Mouse (Mus musculus) limb, embryonic 12.5 days (tissue): ENCODE results near the gene 0610009B22Rik. TPM values are rescaled to one million over a fixed set of nuclear protein-coding genes. Genes with fewer than 3 reads are reported as not detected.
"Not testable (repeated sequence)": the region's sequence is repeated elsewhere in the genome, so short reads cannot be mapped to it uniquely, and the experiment has no call there.

ENCODE experiments used
- ATAC-seq: fragments of 200-750 bp; cut with Nextera tagmentation; 2 replicates; pipeline ENCODE4 v1.8.0; 2017; ENCODE audit warnings: low read depth, moderate TSS enrichment; ENCODE audit not compliant: insufficient number of reproducible peaks, insufficient read depth, low FRiP score, low TSS enrichment
- H3K27ac ChIP-seq: fragments of 300-500 bp; sonication (generic); 2 replicates; pipeline ENCODE4 v1.5.1; 2016; ENCODE audit warnings: mild to moderate bottlenecking, moderate library complexity
- H3K27me3 ChIP-seq: fragments of 300-500 bp; sonication (generic); 2 replicates; pipeline ENCODE4 v1.6.1; 2016; ENCODE audit warnings: mild to moderate bottlenecking, moderate library complexity
- H3K36me3 ChIP-seq: fragments of 300-500 bp; sonication (generic); 2 replicates; pipeline ENCODE4 v1.6.1; 2016; ENCODE audit warnings: mild to moderate bottlenecking, moderate library complexity
- H3K4me1 ChIP-seq: fragments of 300-500 bp; sonication (generic); replicated peaks from 2 replicates; pipeline ENCODE4 v1.6.1; 2016
- H3K4me2 ChIP-seq: fragments of 300-500 bp; sonication (generic); 2 replicates; pipeline ENCODE4 v1.6.1; 2016; ENCODE audit warnings: mild to moderate bottlenecking, moderate library complexity
- H3K4me3 ChIP-seq: fragments of 300-500 bp; sonication (generic); replicated peaks from 2 replicates; pipeline ENCODE4 v1.5.1; 2016; ENCODE audit warnings: mild to moderate bottlenecking
- H3K9ac ChIP-seq: fragments of 300-500 bp; sonication (generic); replicated peaks from 2 replicates; pipeline ENCODE4 v1.6.1; 2016; ENCODE audit warnings: mild to moderate bottlenecking, moderate library complexity
- H3K9me3 ChIP-seq: fragments of 300-500 bp; sonication (generic); 2 replicates; pipeline ENCODE4 v1.6.1; 2016; ENCODE audit warnings: mild to moderate bottlenecking, moderate library complexity
- WGBS: fragments of 180-500 bp; shearing (Covaris S2); methylation state at CpG from one replicate; pipeline ENCODE4 v1.1.7; 2016; 5-methylcytosine and 5-hydroxymethylcytosine counted together
- polyA plus RNA-seq: library from polyadenylated mRNA; unstranded; fragments of >200 nt; fragmentation: Nextera tagmentation; extraction: Ambion mirVana; gene quantifications from 2 replicates; pipeline ENCODE4 v1.2.1, GENCODE M21; 2016

The 0610009B22Rik gene
- polyA plus RNA-seq, 1 experiment from 2014 or later: 100 TPM

DNA sequence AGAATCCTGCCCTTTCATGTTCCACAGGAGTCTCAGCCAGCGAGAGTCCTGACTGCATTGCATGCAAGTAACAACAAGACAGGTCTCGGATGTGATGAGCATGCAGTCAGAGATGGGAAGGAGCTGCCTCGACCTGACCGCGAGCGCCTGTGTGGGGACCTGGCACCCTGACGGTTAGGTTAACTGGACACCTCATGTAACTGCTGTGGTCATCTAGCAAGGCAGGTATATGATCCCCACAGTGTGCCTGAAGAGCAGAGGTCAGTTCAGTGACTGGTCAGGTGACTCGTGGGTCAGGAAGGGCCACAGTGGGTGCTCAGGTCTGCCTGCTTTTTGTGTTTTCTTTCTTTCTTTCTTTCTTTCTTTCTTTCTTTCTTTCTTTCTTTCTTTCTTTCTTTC, 6.7 kb downstream of the 0610009B22Rik start:
- no peaks in the 10 kb centered on the region for H3K4me1 ChIP-seq
- no peak overlapping the region for H3K9ac ChIP-seq
- no peak overlapping the region for H3K4me3 ChIP-seq
- ATAC-seq: no peak
- H3K27me3 ChIP-seq: no peaks in the 10 kb centered on the region
- no peak overlapping the region for H3K4me2 ChIP-seq
- H3K36me3 ChIP-seq: peaks cover 12% of the 10 kb centered on the region; the same call in 1 of the 2 replicates
- H3K27ac ChIP-seq: no peak overlapping the region
- H3K9me3 ChIP-seq: no peaks in the 10 kb centered on the region
- WGBS: 42% methylated on average over 8 of the region's 8 CpGs

DNA sequence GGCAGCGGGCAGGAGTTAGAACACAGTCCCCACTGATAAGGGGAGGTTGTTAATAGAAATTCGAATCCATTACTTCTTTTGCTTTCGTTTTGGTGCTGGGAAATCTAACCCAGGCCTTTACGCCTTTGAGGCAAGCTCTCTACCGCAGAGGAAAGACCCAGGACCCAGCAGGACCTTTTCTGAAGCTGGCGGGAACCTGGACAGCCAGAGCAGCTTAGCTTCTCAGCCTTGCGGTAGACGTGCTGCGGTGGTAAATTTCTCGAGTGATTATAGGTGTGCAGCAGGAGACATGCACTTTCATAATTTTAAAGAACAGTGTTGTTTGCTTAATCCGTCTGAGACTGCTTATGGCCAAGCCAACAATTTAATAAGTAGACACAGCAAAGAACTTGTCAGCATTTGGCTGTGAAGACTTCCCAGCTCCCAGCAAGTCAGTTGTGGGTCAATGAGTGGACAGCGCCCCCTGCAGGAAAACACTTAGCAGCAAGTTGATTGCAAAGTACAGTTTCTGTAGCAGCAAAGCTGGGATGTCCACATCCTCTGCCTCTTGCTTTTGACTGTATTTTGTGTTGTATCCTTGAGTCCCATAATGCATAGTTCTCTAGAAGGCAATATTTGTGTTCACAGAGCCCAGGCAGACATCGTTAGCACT, 7.2 kb downstream of the 0610009B22Rik start:
- H3K9me3 ChIP-seq: no peaks in the 10 kb centered on the region
- no peak overlapping the region for H3K4me3 ChIP-seq
- no peaks in the 10 kb centered on the region for H3K4me1 ChIP-seq
- no peak for ATAC-seq
- no peak overlapping the region for H3K4me2 ChIP-seq
- no peak overlapping the region for H3K27ac ChIP-seq
- whole genome bisulfite sequencing: 35% methylated on average over 13 of the region's 13 CpGs
- H3K27me3 ChIP-seq: no peaks in the 10 kb centered on the region
- H3K9ac ChIP-seq: no peak overlapping the region
- peaks cover 12% of the 10 kb centered on the region; the same call in 1 of the 2 replicates for H3K36me3 ChIP-seq

DNA sequence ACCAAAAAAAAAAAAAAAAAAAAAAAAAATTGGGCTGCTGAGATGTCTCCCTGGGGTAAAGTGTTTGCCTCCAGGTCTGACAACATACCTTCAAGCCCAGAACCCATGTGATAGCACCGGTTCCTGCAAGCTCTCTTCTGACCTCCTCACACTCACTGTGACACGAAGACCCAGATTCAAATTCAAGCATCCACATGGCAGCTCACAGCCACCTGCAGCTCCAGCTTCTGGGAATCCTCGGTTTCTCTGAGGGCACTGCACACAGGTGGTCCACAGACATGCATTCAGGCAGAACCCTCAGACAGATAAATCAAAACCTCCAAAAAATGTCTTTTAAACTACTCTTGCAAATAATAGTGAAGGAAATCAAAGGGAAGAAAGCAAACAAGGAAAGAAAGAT, 9.2 kb downstream of the 0610009B22Rik start:
- H3K27me3 ChIP-seq: no peaks in the 10 kb centered on the region
- H3K4me3 ChIP-seq: no peak overlapping the region
- H3K27ac ChIP-seq: no peak overlapping the region
- no peaks in the 10 kb centered on the region for H3K4me1 ChIP-seq
- H3K9me3 ChIP-seq: no peaks in the 10 kb centered on the region
- H3K9ac ChIP-seq: no peak overlapping the region
- H3K36me3 ChIP-seq: no peaks in the 10 kb centered on the region
- no peak overlapping the region for H3K4me2 ChIP-seq
- WGBS: 69% methylated on average over 3 of the region's 3 CpGs
- no peak for ATAC-seq

DNA sequence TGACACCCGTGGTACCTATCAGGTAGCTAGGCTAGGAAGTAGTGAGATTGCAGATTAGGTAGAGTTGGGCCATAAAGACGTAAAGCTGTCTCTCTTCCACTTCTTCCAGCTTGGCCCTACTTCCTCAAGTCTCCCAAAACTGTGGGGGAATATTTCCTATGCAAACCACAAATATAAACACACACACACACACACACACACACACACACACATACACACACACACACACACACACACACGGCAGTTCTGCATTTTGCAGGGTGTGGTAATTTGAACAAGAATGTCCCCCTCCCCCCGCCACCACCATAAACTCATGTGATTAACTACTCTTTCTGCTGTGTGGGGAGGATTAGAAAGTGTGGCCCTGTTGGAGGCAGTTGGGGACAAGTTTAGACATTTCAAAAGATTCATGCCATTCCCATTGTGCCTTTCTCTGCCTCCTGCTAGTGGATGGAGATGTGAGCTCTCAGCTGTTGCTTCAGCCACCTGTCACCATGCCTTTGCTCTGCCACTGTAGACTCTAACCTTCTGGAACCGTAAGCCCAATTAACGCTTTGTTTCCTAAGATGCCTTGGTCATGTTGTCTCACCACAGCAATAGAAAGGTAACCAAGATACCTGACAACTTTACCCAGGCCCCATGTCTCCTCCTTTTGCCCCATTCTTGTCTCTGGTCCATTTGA, 10.8 kb downstream of the 0610009B22Rik start:
- no peaks in the 10 kb centered on the region for H3K36me3 ChIP-seq
- H3K9me3 ChIP-seq: no peaks in the 10 kb centered on the region
- H3K27ac ChIP-seq: 0 out of 2 replicates have a peak overlapping the region, but pooled peaks have one; percentile 17
- H3K4me1 ChIP-seq: peaks cover 3% of the 10 kb centered on the region; the same call in 1 of the 2 replicates
- no peaks in the 10 kb centered on the region for H3K27me3 ChIP-seq
- WGBS: 63% methylated on average over 6 of the region's 6 CpGs
- no peak overlapping the region for H3K4me3 ChIP-seq
- no peak overlapping the region for H3K9ac ChIP-seq
- ATAC-seq: no peak
- no peak overlapping the region for H3K4me2 ChIP-seq

DNA sequence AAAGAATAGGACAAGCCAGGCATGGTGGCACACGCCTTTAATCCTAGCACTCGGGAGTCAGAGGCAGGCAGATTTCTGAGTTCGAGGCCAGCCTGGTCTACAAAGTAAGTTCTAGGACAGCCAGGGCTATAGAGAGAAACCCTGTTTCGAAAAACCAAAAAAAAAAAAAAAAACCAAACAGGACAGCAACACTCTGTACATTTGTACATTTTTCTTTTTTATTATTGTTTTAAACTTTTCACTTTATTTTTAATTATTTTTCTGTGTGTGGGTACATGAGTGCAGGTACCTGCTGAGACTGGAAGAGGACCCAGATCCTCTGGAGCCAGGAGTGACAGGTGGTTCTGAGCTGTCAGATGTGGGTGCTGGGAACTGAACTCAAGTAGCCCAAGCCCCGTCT, 13.3 kb downstream of the 0610009B22Rik start:
- no peak overlapping the region for H3K9ac ChIP-seq
- no peaks in the 10 kb centered on the region for H3K36me3 ChIP-seq
- H3K27ac ChIP-seq: no peak overlapping the region
- H3K4me3 ChIP-seq: no peak overlapping the region
- H3K9me3 ChIP-seq: no peaks in the 10 kb centered on the region
- H3K4me1 ChIP-seq: peaks cover 3% of the 10 kb centered on the region; the same call in 1 of the 2 replicates
- no peak for ATAC-seq
- H3K4me2 ChIP-seq: no peak overlapping the region
- 83% methylated on average over 5 of the region's 5 CpGs for WGBS
- H3K27me3 ChIP-seq: no peaks in the 10 kb centered on the region

DNA sequence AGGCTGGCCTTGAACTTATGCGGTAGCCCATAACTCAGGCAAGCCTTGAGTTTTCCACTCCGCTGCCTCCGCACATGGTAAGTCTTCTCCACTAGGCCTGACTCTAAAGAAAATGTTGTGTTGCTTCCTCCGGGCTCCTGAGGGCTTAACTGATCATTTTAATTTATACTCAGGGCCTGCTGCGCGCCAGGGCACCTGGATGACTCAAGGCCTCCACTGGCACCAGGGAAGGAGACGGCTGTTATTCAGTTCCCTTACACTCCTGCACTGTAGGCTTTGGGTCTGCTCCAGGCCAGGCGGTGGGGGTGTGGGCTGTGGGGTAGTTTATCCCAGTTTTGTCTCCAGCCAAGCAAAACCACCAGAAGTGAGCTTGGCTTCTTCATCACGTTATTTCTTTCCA, 15.4 kb downstream of the 0610009B22Rik start:
- WGBS: 74% methylated on average over 9 of the region's 9 CpGs
- ATAC-seq: no peak

DNA sequence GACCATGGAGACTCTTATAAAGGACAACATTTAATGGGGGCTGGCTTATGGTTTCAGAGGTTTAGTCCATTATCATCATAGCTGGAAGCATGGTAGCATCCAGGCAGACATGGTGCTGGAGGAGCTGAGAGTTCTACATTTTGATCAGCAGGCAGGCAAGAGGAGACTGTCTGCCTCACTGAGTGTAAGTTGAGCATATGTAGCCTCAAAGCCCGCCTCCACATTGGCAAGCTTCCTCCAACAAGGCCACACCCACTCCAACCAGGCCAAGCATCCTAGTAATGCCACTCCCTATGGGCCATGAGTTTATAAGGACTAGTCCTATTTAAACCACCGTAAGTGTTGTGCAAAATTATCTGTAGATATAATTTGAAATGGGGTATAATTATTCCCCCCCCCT, 17.3 kb downstream of the 0610009B22Rik start:
- Histone ChIP-seq H3K4me1 (peaks cover 3% of the 10 kb centered on the region; the same call in 1 of the 2 replicates), H3K36me3 (no peaks in the 10 kb centered on the region), H3K9me3 (no peaks in the 10 kb centered on the region), H3K27me3 (no peaks in the 10 kb centered on the region), H3K4me3 (no peak overlapping the region), H3K27ac (no peak overlapping the region), H3K4me2 (no peak overlapping the region), H3K9ac (no peak overlapping the region)
- 72% methylated on average over 2 of the region's 2 CpGs for WGBS
- ATAC-seq: no peak

More for the DNA sequence above, 15.4 kb downstream of the 0610009B22Rik start:
- Histone ChIP-seq H3K27ac (0 out of 2 replicates have a peak overlapping the region, but pooled peaks have one; percentile 4), H3K36me3 (no peaks in the 10 kb centered on the region), H3K4me2 (no peak overlapping the region), H3K27me3 (no peaks in the 10 kb centered on the region), H3K4me1 (peaks cover 3% of the 10 kb centered on the region; the same call in 1 of the 2 replicates), H3K9me3 (no peaks in the 10 kb centered on the region), H3K4me3 (no peak overlapping the region), H3K9ac (no peak overlapping the region)

DNA sequence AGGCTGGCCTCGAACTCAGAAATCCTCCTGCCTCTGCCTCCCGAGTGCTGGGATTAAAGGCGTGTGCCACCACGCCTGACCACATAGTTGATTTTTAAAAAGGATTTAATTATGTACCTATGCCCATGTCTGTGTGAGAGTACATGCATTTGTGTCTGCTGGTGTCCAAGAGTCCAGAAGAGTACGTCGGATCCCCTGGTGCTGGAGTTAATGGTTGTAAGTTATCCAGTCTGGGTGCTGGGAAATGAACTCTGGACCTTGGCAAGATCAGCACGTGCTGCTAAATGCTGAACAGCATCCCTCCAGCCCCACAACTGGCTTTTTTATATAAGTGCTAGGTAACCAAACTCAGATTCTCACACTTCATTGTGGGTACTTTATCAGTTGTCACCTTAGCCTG, 17.8 kb downstream of the 0610009B22Rik start:
- Histone ChIP-seq H3K27me3 (no peaks in the 10 kb centered on the region), H3K9me3 (no peaks in the 10 kb centered on the region), H3K4me1 (peaks cover 3% of the 10 kb centered on the region; the same call in 1 of the 2 replicates), H3K36me3 (no peaks in the 10 kb centered on the region), H3K4me2 (no peak overlapping the region), H3K4me3 (no peak overlapping the region), H3K9ac (no peak overlapping the region), H3K27ac (no peak overlapping the region)
- ATAC-seq: no peak
- WGBS: 95% methylated on average over 7 of the region's 7 CpGs

DNA sequence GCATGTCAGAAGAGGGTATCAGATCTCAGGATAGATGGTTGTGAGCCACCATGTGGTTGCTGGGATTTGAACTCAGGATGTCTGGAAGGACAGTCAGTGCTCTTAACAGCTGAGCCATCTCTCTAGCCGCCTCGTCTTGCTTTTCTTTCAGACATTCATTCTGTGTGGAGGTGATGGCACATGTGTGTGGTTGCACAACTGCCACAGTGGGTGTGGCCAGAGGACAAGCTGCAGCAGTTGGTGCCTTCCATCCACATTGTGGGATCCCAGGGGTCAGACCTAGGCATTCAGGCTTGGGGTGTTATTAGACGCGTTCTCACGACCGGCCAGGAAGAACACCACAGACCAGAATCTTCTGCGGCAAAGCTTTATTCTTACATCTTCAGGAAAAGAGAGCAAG, 23.9 kb downstream of the 0610009B22Rik start:
- not testable (repeated sequence) for H3K27ac ChIP-seq, H3K4me3 ChIP-seq, H3K27me3 ChIP-seq, ATAC-seq, H3K9ac ChIP-seq, H3K4me1 ChIP-seq, H3K36me3 ChIP-seq, H3K4me2 ChIP-seq, H3K9me3 ChIP-seq
- WGBS: 93% methylated on average over 7 of the region's 7 CpGs

DNA sequence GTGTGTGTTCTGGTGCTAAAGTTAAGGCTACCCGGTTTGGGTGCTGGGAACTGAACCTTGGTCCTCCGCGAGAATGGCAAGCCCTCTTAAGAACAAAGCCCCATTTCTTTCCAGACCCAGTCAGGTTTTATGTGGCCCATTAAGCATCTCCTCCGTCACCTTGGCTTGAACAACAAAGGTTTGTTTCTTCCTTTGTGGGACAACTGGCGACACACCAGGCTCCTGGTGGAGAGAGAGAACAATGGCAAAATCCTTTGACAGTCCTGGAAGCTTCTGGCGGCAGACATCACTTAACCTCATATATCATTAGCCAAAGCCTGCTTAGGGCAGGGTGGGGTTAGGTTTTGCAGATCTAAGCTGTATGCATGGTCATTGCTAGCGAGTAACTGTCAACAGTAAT, 26.0 kb downstream of the 0610009B22Rik start:
- H3K4me3 ChIP-seq: no peak overlapping the region
- ATAC-seq: no peak
- H3K4me2 ChIP-seq: no peak overlapping the region
- WGBS: 88% methylated on average over 7 of the region's 7 CpGs
- H3K36me3 ChIP-seq: no peaks in the 10 kb centered on the region
- H3K4me1 ChIP-seq: peaks cover 17% of the 10 kb centered on the region
- H3K27me3 ChIP-seq: no peaks in the 10 kb centered on the region
- H3K27ac ChIP-seq: no peak overlapping the region
- H3K9me3 ChIP-seq: no peaks in the 10 kb centered on the region
- no peak overlapping the region for H3K9ac ChIP-seq

DNA sequence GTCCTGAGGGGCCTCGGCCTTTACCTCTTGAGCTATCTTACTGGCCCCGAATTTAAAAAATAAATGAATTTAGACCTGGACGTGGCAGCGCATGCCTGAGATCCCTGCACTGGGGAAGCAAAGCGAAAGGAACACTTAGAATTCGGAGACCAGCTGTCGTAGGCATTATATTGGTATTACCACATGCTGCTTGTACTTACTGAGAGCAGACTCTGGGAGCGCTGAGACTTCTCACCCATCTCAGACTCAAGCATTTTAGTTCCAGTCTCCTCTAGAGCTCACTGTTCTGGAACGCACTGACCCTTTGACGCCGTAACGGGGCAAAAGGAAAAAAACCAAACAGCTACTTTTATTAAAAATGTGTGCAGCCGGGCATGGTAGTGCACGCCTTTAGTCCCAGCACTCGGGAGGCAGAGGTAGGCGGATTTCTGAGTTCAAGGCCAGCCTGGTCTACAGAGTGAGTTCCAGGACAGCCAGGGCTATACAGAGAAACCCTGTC, 26.8 kb downstream of the 0610009B22Rik start:
- no peak for ATAC-seq
- 79% methylated on average over 16 of the region's 16 CpGs for WGBS

More for the DNA sequence above, 26.8 kb downstream of the 0610009B22Rik start:
- no peaks in the 10 kb centered on the region for H3K36me3 ChIP-seq
- H3K4me3 ChIP-seq: no peak overlapping the region
- peaks cover 20% of the 10 kb centered on the region for H3K4me1 ChIP-seq
- H3K27me3 ChIP-seq: no peaks in the 10 kb centered on the region
- H3K9ac ChIP-seq: no peak overlapping the region
- no peak overlapping the region for H3K4me2 ChIP-seq
- no peak overlapping the region for H3K27ac ChIP-seq
- no peaks in the 10 kb centered on the region for H3K9me3 ChIP-seq
